Mouse (Mus musculus): ENCODE data around the gene Cops4. TPM values are rescaled to one million over a fixed set of nuclear protein-coding genes. Genes with fewer than 3 reads are reported as not detected.

Cops4 gene
- polyA plus RNA-seq, 1 experiment from 2014 or later: 234 TPM

GRCm38 (mm10) chr5:100498436-100499180, 19.5 kb upstream of the Cops4 start:
- Histone ChIP-seq H3K27ac (ENCODE audit: low read depth, low read length) (peak overlapping the region; percentile 31; the same call in 1 of the 2 replicates), H3K9ac (ENCODE audit: low read length) (peak overlapping the region; percentile 73), H3K9me3 (ENCODE audit: control insufficient read depth, low read length) (no peaks in the 10 kb centered on the region), H3K36me3 (ENCODE audit: control insufficient read depth, insufficient read depth, low read length) (no peaks in the 10 kb centered on the region), H3K4me2 (ENCODE audit: low read depth) (peak overlapping the region; percentile 70), H3K4me3 (ENCODE audit: low read depth, low read length) (peak overlapping the region; percentile 70), H3K4me1 (ENCODE audit: control insufficient read depth, insufficient read depth, low read length) (peaks cover 12% of the 10 kb centered on the region), H3K27me3 (ENCODE audit: control insufficient read depth, insufficient read depth, low read length) (no peaks in the 10 kb centered on the region)
- WGBS: 1% methylated on average over 42 of the region's 46 CpGs
- ATAC-seq (ENCODE audit: insufficient read depth, low FRiP score, low TSS enrichment) (peak; percentile 42; the same call in 1 of the 2 replicates), DNase-seq (ENCODE audit: low spot score) (peak; percentile 77)

GRCm38 (mm10) chr5:100499243-100499642, 18.9 kb upstream of the Cops4 start:
- H3K27ac ChIP-seq (ENCODE audit: low read depth, low read length): peak overlapping the region; percentile 70; the same call in 1 of the 2 replicates
- H3K27me3 ChIP-seq (ENCODE audit: control insufficient read depth, insufficient read depth, low read length): no peaks in the 10 kb centered on the region
- no peak for DNase-seq (ENCODE audit: low spot score)
- ATAC-seq (ENCODE audit: insufficient read depth, low FRiP score, low TSS enrichment): no peak
- peak overlapping the region; percentile 70 for H3K4me3 ChIP-seq (ENCODE audit: low read depth, low read length)
- peak overlapping the region; percentile 64; the same call in 1 of the 2 replicates for H3K9ac ChIP-seq (ENCODE audit: low read length)
- 32% methylated on average over 2 of the region's 2 CpGs for WGBS
- H3K4me2 ChIP-seq (ENCODE audit: low read depth): peak overlapping the region; percentile 70
- no peaks in the 10 kb centered on the region for H3K9me3 ChIP-seq (ENCODE audit: control insufficient read depth, low read length)
- no peaks in the 10 kb centered on the region for H3K36me3 ChIP-seq (ENCODE audit: control insufficient read depth, insufficient read depth, low read length)
- peaks cover 12% of the 10 kb centered on the region for H3K4me1 ChIP-seq (ENCODE audit: control insufficient read depth, insufficient read depth, low read length)

GRCm38 (mm10) chr5:100499831-100500304, 18.2 kb upstream of the Cops4 start:
- peaks cover 12% of the 10 kb centered on the region for H3K4me1 ChIP-seq (ENCODE audit: control insufficient read depth, insufficient read depth, low read length)
- DNase-seq (ENCODE audit: low spot score) (peak; percentile 66), ATAC-seq (ENCODE audit: insufficient read depth, low FRiP score, low TSS enrichment) (no peak)
- peak overlapping the region; percentile 64 for H3K9ac ChIP-seq (ENCODE audit: low read length)
- peak overlapping the region; percentile 70 for H3K4me2 ChIP-seq (ENCODE audit: low read depth)
- no peaks in the 10 kb centered on the region for H3K9me3 ChIP-seq (ENCODE audit: control insufficient read depth, low read length)
- H3K4me3 ChIP-seq (ENCODE audit: low read depth, low read length): peak overlapping the region; percentile 70
- H3K27ac ChIP-seq (ENCODE audit: low read depth, low read length): peak overlapping the region; percentile 70
- under 1% methylated on average over 24 of the region's 41 CpGs for WGBS
- H3K36me3 ChIP-seq (ENCODE audit: control insufficient read depth, insufficient read depth, low read length): no peaks in the 10 kb centered on the region
- H3K27me3 ChIP-seq (ENCODE audit: control insufficient read depth, insufficient read depth, low read length): no peaks in the 10 kb centered on the region

- Histone ChIP-seq H3K27me3 (ENCODE audit: control insufficient read depth, insufficient read depth, low read length) (no peaks in the 10 kb centered on the region), H3K4me1 (ENCODE audit: control insufficient read depth, insufficient read depth, low read length) (peaks cover 12% of the 10 kb centered on the region), H3K27ac (ENCODE audit: low read depth, low read length) (peak within 1 kb of the TSS; percentile 70), H3K4me2 (ENCODE audit: low read depth) (peak within 1 kb of the TSS; percentile 70), H3K9ac (ENCODE audit: low read length) (peak within 1 kb of the TSS; percentile 64), H3K4me3 (ENCODE audit: low read depth, low read length) (peak within 1 kb of the TSS; percentile 70), H3K36me3 (ENCODE audit: control insufficient read depth, insufficient read depth, low read length) (no peaks in the 10 kb centered on the region), H3K9me3 (ENCODE audit: control insufficient read depth, low read length) (no peaks in the 10 kb centered on the region)
- WGBS: under 1% methylated on average over 46 of the region's 60 CpGs
- peak; percentile 94 for ATAC-seq (ENCODE audit: insufficient read depth, low FRiP score, low TSS enrichment)
- peak; percentile 93 for DNase-seq (ENCODE audit: low spot score)
Observed at GRCm38 (mm10) chr5:100500458-100500961, 17.6 kb upstream of the Cops4 start, which contains the start of gene Lin54. Lin54 (minus strand) TSS chr5:100500639.

GRCm38 (mm10) chr5:100501267-100501666, 16.8 kb upstream of the Cops4 start:
- no peak for ATAC-seq (ENCODE audit: insufficient read depth, low FRiP score, low TSS enrichment)
- Histone ChIP-seq H3K4me2 (ENCODE audit: low read depth) (no peak overlapping the region; the same call in 1 of the 2 replicates), H3K9ac (ENCODE audit: low read length) (no peak overlapping the region), H3K9me3 (ENCODE audit: control insufficient read depth, low read length) (no peaks in the 10 kb centered on the region), H3K4me1 (ENCODE audit: control insufficient read depth, insufficient read depth, low read length) (peaks cover 12% of the 10 kb centered on the region), H3K36me3 (ENCODE audit: control insufficient read depth, insufficient read depth, low read length) (no peaks in the 10 kb centered on the region), H3K4me3 (ENCODE audit: low read depth, low read length) (no peak overlapping the region), H3K27ac (ENCODE audit: low read depth, low read length) (no peak overlapping the region), H3K27me3 (ENCODE audit: control insufficient read depth, insufficient read depth, low read length) (no peaks in the 10 kb centered on the region)
- no peak for DNase-seq (ENCODE audit: low spot score)
- 86% methylated on average over 4 of the region's 4 CpGs for WGBS

- Histone ChIP-seq H3K9me3 (ENCODE audit: control insufficient read depth, low read length) (no peaks in the 10 kb centered on the region), H3K27me3 (ENCODE audit: control insufficient read depth, insufficient read depth, low read length) (no peaks in the 10 kb centered on the region), H3K4me1 (ENCODE audit: control insufficient read depth, insufficient read depth, low read length) (no peaks in the 10 kb centered on the region), H3K4me3 (ENCODE audit: low read depth, low read length) (no peak overlapping the region), H3K9ac (ENCODE audit: low read length) (no peak overlapping the region), H3K27ac (ENCODE audit: low read depth, low read length) (no peak overlapping the region), H3K4me2 (ENCODE audit: low read depth) (no peak overlapping the region), H3K36me3 (ENCODE audit: control insufficient read depth, insufficient read depth, low read length) (no peaks in the 10 kb centered on the region)
- DNase-seq (ENCODE audit: low spot score) (no peak), ATAC-seq (ENCODE audit: insufficient read depth, low FRiP score, low TSS enrichment) (no peak)
- 74% methylated on average over 11 of the region's 11 CpGs for WGBS
Observed at GRCm38 (mm10) chr5:100509247-100509646, 8.9 kb upstream of the Cops4 start.

GRCm38 (mm10) chr5:100512576-100512975, 5.5 kb upstream of the Cops4 start:
- no peak for ATAC-seq (ENCODE audit: insufficient read depth, low FRiP score, low TSS enrichment)
- no peaks in the 10 kb centered on the region for H3K9me3 ChIP-seq (ENCODE audit: control insufficient read depth, low read length)
- H3K4me3 ChIP-seq (ENCODE audit: low read depth, low read length): no peak overlapping the region
- no peak overlapping the region for H3K4me2 ChIP-seq (ENCODE audit: low read depth)
- no peak for DNase-seq (ENCODE audit: low spot score)
- H3K27ac ChIP-seq (ENCODE audit: low read depth, low read length): no peak overlapping the region
- H3K27me3 ChIP-seq (ENCODE audit: control insufficient read depth, insufficient read depth, low read length): no peaks in the 10 kb centered on the region
- H3K4me1 ChIP-seq (ENCODE audit: control insufficient read depth, insufficient read depth, low read length): no peaks in the 10 kb centered on the region
- H3K36me3 ChIP-seq (ENCODE audit: control insufficient read depth, insufficient read depth, low read length): no peaks in the 10 kb centered on the region
- H3K9ac ChIP-seq (ENCODE audit: low read length): no peak overlapping the region

- H3K4me2 ChIP-seq (ENCODE audit: low read depth): peak overlapping the region; percentile 58
- ATAC-seq (ENCODE audit: insufficient read depth, low FRiP score, low TSS enrichment): 0 out of 2 replicates have a peak, but pooled peaks have one; percentile 26
- H3K27ac ChIP-seq (ENCODE audit: low read depth, low read length): no peak overlapping the region
Observed at GRCm38 (mm10) chr5:100519027-100519411, 910 bp downstream of the Cops4 start.

More at GRCm38 (mm10) chr5:100519027-100519411, 910 bp downstream of the Cops4 start:
- peak overlapping the region; percentile 78 for H3K9ac ChIP-seq (ENCODE audit: low read length)
- WGBS: 12% methylated on average over 5 of the region's 5 CpGs
- no peaks in the 10 kb centered on the region for H3K27me3 ChIP-seq (ENCODE audit: control insufficient read depth, insufficient read depth, low read length)
- H3K4me3 ChIP-seq (ENCODE audit: low read depth, low read length): peak overlapping the region; percentile 70
- H3K36me3 ChIP-seq (ENCODE audit: control insufficient read depth, insufficient read depth, low read length): no peaks in the 10 kb centered on the region
- no peaks in the 10 kb centered on the region for H3K9me3 ChIP-seq (ENCODE audit: control insufficient read depth, low read length)
- no peak for DNase-seq (ENCODE audit: low spot score)
- no peaks in the 10 kb centered on the region for H3K4me1 ChIP-seq (ENCODE audit: control insufficient read depth, insufficient read depth, low read length)

Data from neural tube, embryonic 11.5 days (tissue).